Mouse (Mus musculus) limb, embryonic 14.5 days (tissue): ENCODE data around the gene Ets1. TPM values are rescaled to one million over a fixed set of nuclear protein-coding genes. Genes with fewer than 3 reads are reported as not detected.

Source experiments
- ATAC-seq: fragments of 200-750 bp; cut with Nextera tagmentation; 2 replicates; pipeline ENCODE4 v1.8.0; 2017; ENCODE audit warnings: low read depth, moderate number of reproducible peaks, moderate TSS enrichment; ENCODE audit not compliant: low FRiP score
- DNase-seq: peaks from one replicate; pipeline ENCODE4 v3.0.0-alpha.2; 2015; ENCODE audit warnings: low spot score
- H3K27ac ChIP-seq: fragments of 300-500 bp; sonication (generic); replicated peaks from 2 replicates; pipeline ENCODE4 v1.5.1; 2014; ENCODE audit warnings: low read depth, mild to moderate bottlenecking, low read length, moderate library complexity, mixed read lengths
- H3K27me3 ChIP-seq: fragments of 300-500 bp; sonication (generic); 2 replicates; pipeline ENCODE4 v1.6.1; 2014; ENCODE audit warnings: low read length, mixed read lengths; ENCODE audit not compliant: control insufficient read depth, insufficient read depth
- H3K36me3 ChIP-seq: fragments of 300-500 bp; sonication (generic); 2 replicates; pipeline ENCODE4 v1.6.1; 2014; ENCODE audit warnings: mild to moderate bottlenecking, low read length, moderate library complexity, mixed read lengths; ENCODE audit not compliant: control insufficient read depth, insufficient read depth
- H3K4me1 ChIP-seq: fragments of 300-500 bp; sonication (generic); 2 replicates; pipeline ENCODE4 v1.6.1; 2014; ENCODE audit warnings: antibody characterized with exemption, low read length, mixed read lengths; ENCODE audit not compliant: control insufficient read depth, insufficient read depth
- H3K4me2 ChIP-seq: fragments of 300-500 bp; sonication (generic); replicated peaks from 2 replicates; pipeline ENCODE4 v1.6.1; 2014; ENCODE audit warnings: low read depth, mild to moderate bottlenecking, low read length, moderate library complexity; ENCODE audit not compliant: severe bottlenecking
- H3K4me3 ChIP-seq: fragments of 300-500 bp; sonication (generic); replicated peaks from 2 replicates; pipeline ENCODE4 v1.5.1; 2014; ENCODE audit warnings: low read length
- H3K9ac ChIP-seq: fragments of 300-500 bp; sonication (generic); 2 replicates; pipeline ENCODE4 v1.6.1; 2014; ENCODE audit warnings: mild to moderate bottlenecking, low read depth, low read length, moderate library complexity; ENCODE audit not compliant: severe bottlenecking
- H3K9me3 ChIP-seq: fragments of 300-500 bp; sonication (generic); 2 replicates; pipeline ENCODE4 v1.6.1; 2016; ENCODE audit warnings: low read length; ENCODE audit not compliant: control insufficient read depth
- POLR2A ChIP-seq: fragments of 200-500 bp; IDR thresholded peaks from 2 replicates; pipeline ENCODE4 v1.8.0; 2012; ENCODE audit warnings: inconsistent platforms, mild to moderate bottlenecking, moderate library complexity, borderline replicate concordance; ENCODE audit not compliant: insufficient read depth, insufficient read length; ENCODE audit errors: extremely low read depth
- WGBS: fragments of 180-500 bp; shearing (Covaris S2); extraction: QIAGEN DNeasy Blood & Tissue Kit; methylation state at CpG from one replicate; pipeline ENCODE4 v1.1.7; 2014; 5-methylcytosine and 5-hydroxymethylcytosine counted together
- polyA plus RNA-seq, 2 experiments: library from polyadenylated mRNA; depleted of rRNA in 1 of 2; stranded (reverse) in 1 of 2; unstranded in 1 of 2; fragments of >200 nt; fragmentation: Nextera tagmentation in 1 of 2; extraction: Ambion mirVana in 1 of 2; gene quantifications; 2 replicates each; pipeline versions ENCODE4 v1.2.1 to v1.2.3; 2012 to 2014

Ets1 gene
- polyA plus RNA-seq, 2 experiments: 21.3 to 34.3 TPM

- no peak for DNase-seq
- Histone ChIP-seq H3K9me3 (no peaks in the 10 kb centered on the region), H3K9ac (no peak overlapping the region), H3K4me1 (peaks cover 31% of the 10 kb centered on the region), H3K27ac (0 out of 2 replicates have a peak overlapping the region, but pooled peaks have one; percentile 28), H3K4me3 (no peak overlapping the region), H3K36me3 (no peaks in the 10 kb centered on the region), H3K4me2 (no peak overlapping the region), H3K27me3 (no peaks in the 10 kb centered on the region)
- 72% methylated on average over 9 of the region's 9 CpGs for WGBS
- TF ChIP-seq POLR2A: no peak
- no peak for ATAC-seq
Observed at GRCm38 (mm10) chr9:32668075-32668673, 32.2 kb downstream of the Ets1 start.

- Histone ChIP-seq H3K4me1 (peaks cover 34% of the 10 kb centered on the region), H3K9ac (no peak overlapping the region), H3K27me3 (no peaks in the 10 kb centered on the region), H3K27ac (no peak overlapping the region), H3K36me3 (no peaks in the 10 kb centered on the region), H3K9me3 (no peaks in the 10 kb centered on the region), H3K4me3 (no peak overlapping the region), H3K4me2 (no peak overlapping the region)
- no peak for TF ChIP-seq POLR2A
- 71% methylated on average over 2 of the region's 2 CpGs for WGBS
- ATAC-seq: no peak
- DNase-seq: no peak
Observed at GRCm38 (mm10) chr9:32669397-32669796, 33.4 kb downstream of the Ets1 start.

- Histone ChIP-seq H3K9me3 (no peaks in the 10 kb centered on the region), H3K4me1 (peaks cover 46% of the 10 kb centered on the region), H3K9ac (peak overlapping the region; percentile 52), H3K27ac (peak overlapping the region; percentile 79), H3K27me3 (no peaks in the 10 kb centered on the region), H3K4me2 (peak overlapping the region; percentile 69), H3K36me3 (no peaks in the 10 kb centered on the region), H3K4me3 (peak overlapping the region; percentile 28)
- DNase-seq: peak; percentile 74
- WGBS: under 1% methylated on average over 34 of the region's 35 CpGs
- TF ChIP-seq POLR2A: no peak
- ATAC-seq: peak; percentile 90
Observed at GRCm38 (mm10) chr9:32671970-32672859, 36.2 kb downstream of the Ets1 start.

- DNase-seq: no peak
- Histone ChIP-seq H3K4me1 (peaks cover 45% of the 10 kb centered on the region), H3K4me3 (no peak overlapping the region)
Observed at GRCm38 (mm10) chr9:32673923-32674322, 37.9 kb downstream of the Ets1 start.

GRCm38 (mm10) chr9:32675671-32676409 is 39.8 kb downstream of the Ets1 start:
- H3K27ac ChIP-seq: 0 out of 2 replicates have a peak overlapping the region, but pooled peaks have one; percentile 28
- no peak for TF ChIP-seq POLR2A
- no peaks in the 10 kb centered on the region for H3K36me3 ChIP-seq
- ATAC-seq (no peak), DNase-seq (peak; percentile 70)
- peaks cover 45% of the 10 kb centered on the region for H3K4me1 ChIP-seq
- no peak overlapping the region for H3K4me3 ChIP-seq
- no peak overlapping the region for H3K9ac ChIP-seq
- no peaks in the 10 kb centered on the region for H3K27me3 ChIP-seq
- 13% methylated on average over 9 of the region's 9 CpGs for WGBS
- no peak overlapping the region; the same call in 1 of the 2 replicates for H3K4me2 ChIP-seq
- no peaks in the 10 kb centered on the region for H3K9me3 ChIP-seq

More at GRCm38 (mm10) chr9:32673923-32674322, 37.9 kb downstream of the Ets1 start:
- Histone ChIP-seq H3K27ac (no peak overlapping the region), H3K9ac (no peak overlapping the region), H3K27me3 (no peaks in the 10 kb centered on the region), H3K9me3 (no peaks in the 10 kb centered on the region), H3K4me2 (no peak overlapping the region), H3K36me3 (no peaks in the 10 kb centered on the region)
- WGBS: 88% methylated on average over 3 of the region's 3 CpGs
- no peak for TF ChIP-seq POLR2A
- ATAC-seq: no peak
